Mouse (Mus musculus): ENCODE results near the gene Nfkbiz. TPM values are rescaled to one million over a fixed set of nuclear protein-coding genes. Genes with fewer than 3 reads are reported as not detected.

Nfkbiz gene
- polyA plus RNA-seq, 1 experiment, result 4.7 TPM

- 79% methylated on average over 14 of the region's 14 CpGs for WGBS
- no peak overlapping the region for H3K4me3 ChIP-seq (ENCODE audit: insufficient read depth, low read depth, low read length)
- no peak overlapping the region for H3K27ac ChIP-seq (ENCODE audit: insufficient read depth, low read depth, low read length)
- no peaks in the 10 kb centered on the region for H3K27me3 ChIP-seq (replicated peaks; ENCODE audit: control insufficient read depth, insufficient read depth, low read length)
- peaks cover 22% of the 10 kb centered on the region for H3K4me1 ChIP-seq (ENCODE audit: control insufficient read depth, insufficient read depth, low read length)
- no peak for DNase-seq
- TF ChIP-seq CTCF (conservative IDR thresholded peaks at IDR 0.05; ENCODE audit: insufficient read depth, insufficient read length, low read depth, low read length), result no peak
- no peak for TF ChIP-seq POLR2A (IDR thresholded peaks at IDR 0.05; ENCODE audit: low read depth, low read length)
- H3K36me3 ChIP-seq (ENCODE audit: control insufficient read depth, insufficient read depth, low read length), result peaks cover 28% of the 10 kb centered on the region
Measured at GRCm38 (mm10) chr16:55815466-55815865, 23.2 kb downstream of the Nfkbiz start.

- whole genome bisulfite sequencing, result 91% methylated on average over 6 of the region's 6 CpGs
- TF ChIP-seq CTCF (conservative IDR thresholded peaks at IDR 0.05; ENCODE audit: insufficient read depth, insufficient read length, low read depth, low read length), result no peak
- TF ChIP-seq POLR2A (IDR thresholded peaks at IDR 0.05; ENCODE audit: low read depth, low read length), result no peak
- Histone ChIP-seq H3K4me1 (ENCODE audit: control insufficient read depth, insufficient read depth, low read length) (peaks cover 21% of the 10 kb centered on the region), H3K36me3 (ENCODE audit: control insufficient read depth, insufficient read depth, low read length) (peaks cover 29% of the 10 kb centered on the region), H3K4me3 (ENCODE audit: insufficient read depth, low read depth, low read length) (no peak overlapping the region), H3K27me3 (replicated peaks; ENCODE audit: control insufficient read depth, insufficient read depth, low read length) (no peaks in the 10 kb centered on the region), H3K27ac (ENCODE audit: insufficient read depth, low read depth, low read length) (no peak overlapping the region)
- DNase-seq, result no peak
Measured at GRCm38 (mm10) chr16:55814686-55815085, 24.0 kb downstream of the Nfkbiz start.

GRCm38 (mm10) chr16:55813916-55814315 lies 24.8 kb downstream of the Nfkbiz start:
- H3K4me3 ChIP-seq (ENCODE audit: insufficient read depth, low read depth, low read length), result no peak overlapping the region
- TF ChIP-seq POLR2A (IDR thresholded peaks at IDR 0.05; ENCODE audit: low read depth, low read length) (no peak), CTCF (conservative IDR thresholded peaks at IDR 0.05; ENCODE audit: insufficient read depth, insufficient read length, low read depth, low read length) (no peak)
- peaks cover 15% of the 10 kb centered on the region for H3K4me1 ChIP-seq (ENCODE audit: control insufficient read depth, insufficient read depth, low read length)
- H3K27me3 ChIP-seq (replicated peaks; ENCODE audit: control insufficient read depth, insufficient read depth, low read length), result no peaks in the 10 kb centered on the region
- no peak overlapping the region for H3K27ac ChIP-seq (ENCODE audit: insufficient read depth, low read depth, low read length)
- peaks cover 29% of the 10 kb centered on the region for H3K36me3 ChIP-seq (ENCODE audit: control insufficient read depth, insufficient read depth, low read length)
- WGBS, result 66% methylated on average over 15 of the region's 15 CpGs
- no peak for DNase-seq

- DNase-seq, result no peak
- Histone ChIP-seq H3K27ac (ENCODE audit: insufficient read depth, low read depth, low read length) (no peak overlapping the region), H3K4me3 (ENCODE audit: insufficient read depth, low read depth, low read length) (no peak overlapping the region), H3K4me1 (ENCODE audit: control insufficient read depth, insufficient read depth, low read length) (peaks cover 11% of the 10 kb centered on the region), H3K36me3 (ENCODE audit: control insufficient read depth, insufficient read depth, low read length) (peaks cover 26% of the 10 kb centered on the region), H3K27me3 (replicated peaks; ENCODE audit: control insufficient read depth, insufficient read depth, low read length) (no peaks in the 10 kb centered on the region)
- 84% methylated on average over 6 of the region's 6 CpGs for WGBS
- no peak for TF ChIP-seq POLR2A (IDR thresholded peaks at IDR 0.05; ENCODE audit: low read depth, low read length)
- TF ChIP-seq CTCF (conservative IDR thresholded peaks at IDR 0.05; ENCODE audit: insufficient read depth, insufficient read length, low read depth, low read length), result no peak
Measured at GRCm38 (mm10) chr16:55811792-55812191, 26.9 kb downstream of the Nfkbiz start.

- no peak for DNase-seq
- TF ChIP-seq POLR2A (IDR thresholded peaks at IDR 0.05; ENCODE audit: low read depth, low read length) (no peak), CTCF (conservative IDR thresholded peaks at IDR 0.05; ENCODE audit: insufficient read depth, insufficient read length, low read depth, low read length) (no peak)
- 89% methylated on average over 9 of the region's 9 CpGs for WGBS
- Histone ChIP-seq H3K4me3 (ENCODE audit: insufficient read depth, low read depth, low read length) (no peak overlapping the region), H3K27ac (ENCODE audit: insufficient read depth, low read depth, low read length) (no peak overlapping the region), H3K4me1 (ENCODE audit: control insufficient read depth, insufficient read depth, low read length) (no peaks in the 10 kb centered on the region; the same call in 1 of the 2 replicates), H3K27me3 (replicated peaks; ENCODE audit: control insufficient read depth, insufficient read depth, low read length) (no peaks in the 10 kb centered on the region), H3K36me3 (ENCODE audit: control insufficient read depth, insufficient read depth, low read length) (peaks cover 16% of the 10 kb centered on the region)
Measured at GRCm38 (mm10) chr16:55809779-55810514, 28.8 kb downstream of the Nfkbiz start.

GRCm38 (mm10) chr16:55809345-55809744 lies 29.4 kb downstream of the Nfkbiz start:
- TF ChIP-seq CTCF (conservative IDR thresholded peaks at IDR 0.05; ENCODE audit: insufficient read depth, insufficient read length, low read depth, low read length) (no peak), POLR2A (IDR thresholded peaks at IDR 0.05; ENCODE audit: low read depth, low read length) (no peak)
- H3K27ac ChIP-seq (ENCODE audit: insufficient read depth, low read depth, low read length), result no peak overlapping the region
- DNase-seq, result no peak
- H3K4me3 ChIP-seq (ENCODE audit: insufficient read depth, low read depth, low read length), result no peak overlapping the region
- no peaks in the 10 kb centered on the region for H3K27me3 ChIP-seq (replicated peaks; ENCODE audit: control insufficient read depth, insufficient read depth, low read length)
- WGBS, result 96% methylated on average over 6 of the region's 6 CpGs
- no peaks in the 10 kb centered on the region; the same call in 1 of the 2 replicates for H3K4me1 ChIP-seq (ENCODE audit: control insufficient read depth, insufficient read depth, low read length)
- peaks cover 13% of the 10 kb centered on the region for H3K36me3 ChIP-seq (ENCODE audit: control insufficient read depth, insufficient read depth, low read length)

GRCm38 (mm10) chr16:55807505-55807932 lies 31.2 kb downstream of the Nfkbiz start:
- no peaks in the 10 kb centered on the region; the same call in 1 of the 2 replicates for H3K4me1 ChIP-seq (ENCODE audit: control insufficient read depth, insufficient read depth, low read length)
- no peak overlapping the region for H3K27ac ChIP-seq (ENCODE audit: insufficient read depth, low read depth, low read length)
- no peak for TF ChIP-seq CTCF (conservative IDR thresholded peaks at IDR 0.05; ENCODE audit: insufficient read depth, insufficient read length, low read depth, low read length)
- TF ChIP-seq POLR2A (IDR thresholded peaks at IDR 0.05; ENCODE audit: low read depth, low read length), result no peak
- H3K36me3 ChIP-seq (ENCODE audit: control insufficient read depth, insufficient read depth, low read length), result peaks cover 5% of the 10 kb centered on the region
- no peak for DNase-seq
- WGBS, result 78% methylated on average over 6 of the region's 6 CpGs
- no peak overlapping the region for H3K4me3 ChIP-seq (ENCODE audit: insufficient read depth, low read depth, low read length)
- no peaks in the 10 kb centered on the region for H3K27me3 ChIP-seq (replicated peaks; ENCODE audit: control insufficient read depth, insufficient read depth, low read length)

Measured in kidney, adult 2 months (tissue).